Mouse (Mus musculus): Measurements from ENCODE around the gene Pias4. TPM values are rescaled to one million over a fixed set of nuclear protein-coding genes. Genes with fewer than 3 reads are reported as not detected.
A peak's percentile ranks its signal among the peaks of the same experiment; 100 is the strongest.

The Pias4 gene
- polyA plus RNA-seq, 1 experiment, result 36.8 TPM

GRCm38 (mm10) chr10:81202978-81203720, 35.4 kb upstream of the Pias4 start:
- Histone ChIP-seq H3K27ac (ENCODE audit: insufficient read depth, low read length) (no peak overlapping the region), H3K9ac (ENCODE audit: low read depth, poor library complexity, severe bottlenecking) (no peak overlapping the region), H3K4me3 (ENCODE audit: low read depth, low read length) (no peak overlapping the region), H3K36me3 (ENCODE audit: control insufficient read depth, insufficient read depth, low read length, poor library complexity, severe bottlenecking) (no peaks in the 10 kb centered on the region), H3K4me1 (ENCODE audit: control insufficient read depth, insufficient read depth, low read length) (no peaks in the 10 kb centered on the region), H3K27me3 (ENCODE audit: control insufficient read depth, insufficient read depth, low read length, poor library complexity, severe bottlenecking) (no peaks in the 10 kb centered on the region), H3K9me3 (replicated peaks; ENCODE audit: control insufficient read depth, insufficient read depth, low read length, poor library complexity, severe bottlenecking) (no peaks in the 10 kb centered on the region)
- TF ChIP-seq POLR2A (IDR thresholded peaks at IDR 0.05; ENCODE audit: insufficient read depth, low read length) (no peak), EP300 (IDR thresholded peaks at IDR 0.05; ENCODE audit: insufficient read depth, low read depth, low read length) (no peak), CTCF (IDR thresholded peaks at IDR 0.05; ENCODE audit: low read depth, low read length) (peak; percentile 47)

DNA sequence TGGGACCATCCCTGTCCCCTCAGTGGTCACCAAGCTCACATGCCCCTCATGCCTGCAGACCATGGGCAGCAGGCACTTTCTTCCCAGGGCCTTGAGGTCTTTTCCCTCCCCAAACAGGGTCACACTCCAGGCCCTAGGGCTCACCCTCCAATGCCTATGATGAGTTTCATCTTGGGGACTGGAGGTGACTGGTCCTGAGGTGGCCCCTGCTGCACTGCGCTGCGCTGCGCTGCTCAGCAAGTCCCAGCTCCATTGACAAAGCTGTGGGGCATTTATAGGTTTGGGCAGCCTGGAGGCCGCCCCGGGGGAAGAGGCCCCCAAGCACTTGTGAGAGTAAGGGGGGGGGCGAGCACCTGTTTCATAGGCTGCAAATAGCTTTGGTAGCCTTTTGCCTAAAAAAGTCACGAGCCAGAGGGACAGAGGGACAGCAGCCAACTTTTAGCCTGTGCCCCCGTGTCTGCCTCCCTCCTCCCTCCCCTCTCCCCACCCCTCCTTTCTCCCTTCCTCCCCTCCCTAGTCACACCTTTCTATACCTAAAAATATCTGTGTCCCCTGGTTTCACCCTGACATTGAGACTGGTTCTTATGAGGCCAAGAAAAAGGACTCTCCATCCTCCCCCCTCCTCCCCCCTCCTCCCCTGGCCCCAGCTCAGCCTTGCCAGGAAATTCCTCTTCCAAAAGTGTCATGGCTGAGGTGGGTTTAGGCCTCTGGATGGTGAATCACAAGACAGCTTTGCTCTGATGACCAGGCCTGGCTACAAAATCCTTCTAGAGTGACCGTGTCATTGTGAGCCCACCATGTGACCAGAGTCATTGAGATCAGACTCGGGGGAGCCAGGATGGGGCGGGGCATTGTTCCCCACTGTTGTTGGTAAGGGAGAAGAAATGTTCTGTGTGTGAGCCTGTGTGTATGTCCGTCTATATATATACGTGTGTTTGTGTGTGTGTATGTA, 34.4 kb upstream of the Pias4 start, which contains the start of gene Nmrk2:
Gene Nmrk2, minus strand, starts transcription at position 245 of the 952 bp plus-strand sequence.
- no peaks in the 10 kb centered on the region for H3K27me3 ChIP-seq (ENCODE audit: control insufficient read depth, insufficient read depth, low read length, poor library complexity, severe bottlenecking)
- H3K4me1 ChIP-seq (ENCODE audit: control insufficient read depth, insufficient read depth, low read length), result no peaks in the 10 kb centered on the region
- TF ChIP-seq CTCF (IDR thresholded peaks at IDR 0.05; ENCODE audit: low read depth, low read length) (no peak), POLR2A (IDR thresholded peaks at IDR 0.05; ENCODE audit: insufficient read depth, low read length) (no peak), EP300 (IDR thresholded peaks at IDR 0.05; ENCODE audit: insufficient read depth, low read depth, low read length) (no peak)
- H3K4me3 ChIP-seq (ENCODE audit: low read depth, low read length), result no peak within 1 kb of the TSS
- H3K27ac ChIP-seq (ENCODE audit: insufficient read depth, low read length), result no peak within 1 kb of the TSS
- H3K9ac ChIP-seq (ENCODE audit: low read depth, poor library complexity, severe bottlenecking), result no peak within 1 kb of the TSS
- H3K9me3 ChIP-seq (replicated peaks; ENCODE audit: control insufficient read depth, insufficient read depth, low read length, poor library complexity, severe bottlenecking), result no peaks in the 10 kb centered on the region
- H3K36me3 ChIP-seq (ENCODE audit: control insufficient read depth, insufficient read depth, low read length, poor library complexity, severe bottlenecking), result no peaks in the 10 kb centered on the region

GRCm38 (mm10) chr10:81200605-81201287, 33.0 kb upstream of the Pias4 start:
- no peak overlapping the region for H3K9ac ChIP-seq (ENCODE audit: low read depth, poor library complexity, severe bottlenecking)

DNA sequence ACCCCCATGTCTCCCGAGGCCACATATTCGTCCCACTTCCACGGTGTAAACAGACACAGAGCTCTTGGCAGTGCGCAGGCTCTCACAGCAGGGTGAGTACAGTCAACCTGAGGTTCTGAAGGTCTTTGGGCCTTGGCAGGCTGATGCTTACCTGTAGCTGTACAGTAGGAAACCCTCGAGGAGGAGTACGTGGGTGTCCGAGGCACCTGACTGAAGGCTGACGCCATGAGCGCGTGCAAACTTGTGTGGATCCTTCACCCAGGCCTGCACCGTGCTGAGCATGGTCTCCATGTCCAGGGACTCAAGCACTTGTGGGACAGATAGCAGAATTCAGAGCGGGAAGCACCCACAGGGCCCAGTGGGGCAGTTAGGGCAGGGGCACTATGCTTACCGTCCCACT, 32.4 kb upstream of the Pias4 start:
- H3K27me3 ChIP-seq (ENCODE audit: control insufficient read depth, insufficient read depth, low read length, poor library complexity, severe bottlenecking), result no peaks in the 10 kb centered on the region
- TF ChIP-seq POLR2A (IDR thresholded peaks at IDR 0.05; ENCODE audit: insufficient read depth, low read length), result no peak
- TF ChIP-seq CTCF (IDR thresholded peaks at IDR 0.05; ENCODE audit: low read depth, low read length), result no peak
- no peak for TF ChIP-seq EP300 (IDR thresholded peaks at IDR 0.05; ENCODE audit: insufficient read depth, low read depth, low read length)
- no peak overlapping the region for H3K27ac ChIP-seq (ENCODE audit: insufficient read depth, low read length)
- no peak overlapping the region for H3K4me3 ChIP-seq (ENCODE audit: low read depth, low read length)
- H3K4me1 ChIP-seq (ENCODE audit: control insufficient read depth, insufficient read depth, low read length), result no peaks in the 10 kb centered on the region
- H3K9ac ChIP-seq (ENCODE audit: low read depth, poor library complexity, severe bottlenecking), result no peak overlapping the region
- no peaks in the 10 kb centered on the region for H3K36me3 ChIP-seq (ENCODE audit: control insufficient read depth, insufficient read depth, low read length, poor library complexity, severe bottlenecking)
- no peaks in the 10 kb centered on the region for H3K9me3 ChIP-seq (replicated peaks; ENCODE audit: control insufficient read depth, insufficient read depth, low read length, poor library complexity, severe bottlenecking)

More at GRCm38 (mm10) chr10:81200605-81201287, 33.0 kb upstream of the Pias4 start:
- no peak overlapping the region for H3K27ac ChIP-seq (ENCODE audit: insufficient read depth, low read length)
- TF ChIP-seq EP300 (IDR thresholded peaks at IDR 0.05; ENCODE audit: insufficient read depth, low read depth, low read length) (no peak), POLR2A (IDR thresholded peaks at IDR 0.05; ENCODE audit: insufficient read depth, low read length) (no peak), CTCF (IDR thresholded peaks at IDR 0.05; ENCODE audit: low read depth, low read length) (no peak)
- H3K9me3 ChIP-seq (replicated peaks; ENCODE audit: control insufficient read depth, insufficient read depth, low read length, poor library complexity, severe bottlenecking), result no peaks in the 10 kb centered on the region
- no peaks in the 10 kb centered on the region for H3K27me3 ChIP-seq (ENCODE audit: control insufficient read depth, insufficient read depth, low read length, poor library complexity, severe bottlenecking)
- H3K36me3 ChIP-seq (ENCODE audit: control insufficient read depth, insufficient read depth, low read length, poor library complexity, severe bottlenecking), result no peaks in the 10 kb centered on the region
- no peak overlapping the region for H3K4me3 ChIP-seq (ENCODE audit: low read depth, low read length)
- H3K4me1 ChIP-seq (ENCODE audit: control insufficient read depth, insufficient read depth, low read length), result no peaks in the 10 kb centered on the region

GRCm38 (mm10) chr10:81198990-81199389, 31.3 kb upstream of the Pias4 start:
- Histone ChIP-seq H3K36me3 (ENCODE audit: control insufficient read depth, insufficient read depth, low read length, poor library complexity, severe bottlenecking) (no peaks in the 10 kb centered on the region), H3K27me3 (ENCODE audit: control insufficient read depth, insufficient read depth, low read length, poor library complexity, severe bottlenecking) (no peaks in the 10 kb centered on the region), H3K4me1 (ENCODE audit: control insufficient read depth, insufficient read depth, low read length) (no peaks in the 10 kb centered on the region), H3K9ac (ENCODE audit: low read depth, poor library complexity, severe bottlenecking) (no peak overlapping the region), H3K4me3 (ENCODE audit: low read depth, low read length) (no peak overlapping the region), H3K9me3 (replicated peaks; ENCODE audit: control insufficient read depth, insufficient read depth, low read length, poor library complexity, severe bottlenecking) (no peaks in the 10 kb centered on the region), H3K27ac (ENCODE audit: insufficient read depth, low read length) (no peak overlapping the region)
- no peak for TF ChIP-seq CTCF (IDR thresholded peaks at IDR 0.05; ENCODE audit: low read depth, low read length)
- no peak for TF ChIP-seq POLR2A (IDR thresholded peaks at IDR 0.05; ENCODE audit: insufficient read depth, low read length)
- TF ChIP-seq EP300 (IDR thresholded peaks at IDR 0.05; ENCODE audit: insufficient read depth, low read depth, low read length), result no peak
